Mouse (Mus musculus) hindbrain, embryonic 12.5 days (tissue): ENCODE measurements around the gene Krt35. TPM values are rescaled to one million over a fixed set of nuclear protein-coding genes. Genes with fewer than 3 reads are reported as not detected.

Source experiments
- ATAC-seq: fragments of 200-750 bp; cut with Nextera tagmentation; 2 replicates; pipeline ENCODE4 v1.8.0; 2017; ENCODE audit warnings: moderate TSS enrichment; ENCODE audit not compliant: low FRiP score
- H3K27ac ChIP-seq: fragments of 300-500 bp; sonication (generic); 2 replicates; pipeline ENCODE4 v1.5.1; 2016; ENCODE audit warnings: mild to moderate bottlenecking
- H3K27me3 ChIP-seq: fragments of 300-500 bp; sonication (generic); 2 replicates; pipeline ENCODE4 v1.6.1; 2016; ENCODE audit warnings: mild to moderate bottlenecking
- H3K36me3 ChIP-seq: fragments of 300-500 bp; sonication (generic); 2 replicates; pipeline ENCODE4 v1.6.1; 2016; ENCODE audit warnings: mild to moderate bottlenecking
- H3K4me1 ChIP-seq: fragments of 300-500 bp; sonication (generic); 2 replicates; pipeline ENCODE4 v1.6.1; 2016
- H3K4me2 ChIP-seq: fragments of 300-500 bp; sonication (generic); replicated peaks from 2 replicates; pipeline ENCODE4 v1.6.1; 2016; ENCODE audit warnings: mild to moderate bottlenecking
- H3K4me3 ChIP-seq: fragments of 300-500 bp; sonication (generic); 2 replicates; pipeline ENCODE4 v1.5.1; 2016; ENCODE audit warnings: mild to moderate bottlenecking
- H3K9ac ChIP-seq: fragments of 300-500 bp; sonication (generic); 2 replicates; pipeline ENCODE4 v1.6.1; 2016; ENCODE audit warnings: mild to moderate bottlenecking, moderate library complexity
- H3K9me3 ChIP-seq: fragments of 300-500 bp; sonication (generic); replicated peaks from 2 replicates; pipeline ENCODE4 v1.6.1; 2016; ENCODE audit warnings: mild to moderate bottlenecking
- WGBS: fragments of 180-500 bp; shearing (Covaris S2); methylation state at CpG from one replicate; pipeline ENCODE4 v1.1.7; 2016; 5-methylcytosine and 5-hydroxymethylcytosine counted together
- polyA plus RNA-seq: library from polyadenylated mRNA; unstranded; fragments of >200 nt; fragmentation: Nextera tagmentation; extraction: Ambion mirVana; gene quantifications from 2 replicates; pipeline ENCODE4 v1.2.1, GENCODE M21; 2016

Gene Krt35
- polyA plus RNA-seq, 1 experiment from 2014 or later: not detected

GRCm38 (mm10) chr11:100105576-100106122 lies 9.6 kb upstream of the Krt35 start, which contains the start of gene Krt36:
Krt36 (minus strand) TSS chr11:100105626.
- no peaks in the 10 kb centered on the region for H3K4me1 ChIP-seq
- H3K9me3 ChIP-seq: no peaks in the 10 kb centered on the region
- no peak for ATAC-seq
- 93% methylated on average over 6 of the region's 6 CpGs for WGBS
- no peak within 1 kb of the TSS for H3K4me3 ChIP-seq
- no peak within 1 kb of the TSS for H3K9ac ChIP-seq
- H3K27me3 ChIP-seq: no peaks in the 10 kb centered on the region
- H3K36me3 ChIP-seq: no peaks in the 10 kb centered on the region
- no peak within 1 kb of the TSS for H3K27ac ChIP-seq
- H3K4me2 ChIP-seq: no peak within 1 kb of the TSS

GRCm38 (mm10) chr11:100102693-100103429 lies 6.8 kb upstream of the Krt35 start:
- no peak overlapping the region for H3K27ac ChIP-seq
- H3K4me3 ChIP-seq: no peak overlapping the region
- WGBS: 58% methylated on average over 15 of the region's 15 CpGs
- H3K9me3 ChIP-seq: no peaks in the 10 kb centered on the region
- H3K27me3 ChIP-seq: no peaks in the 10 kb centered on the region
- ATAC-seq: no peak
- H3K36me3 ChIP-seq: no peaks in the 10 kb centered on the region
- H3K9ac ChIP-seq: no peak overlapping the region
- H3K4me1 ChIP-seq: peaks cover 8% of the 10 kb centered on the region
- H3K4me2 ChIP-seq: no peak overlapping the region

- no peak overlapping the region for H3K27ac ChIP-seq
- H3K36me3 ChIP-seq: no peaks in the 10 kb centered on the region
- H3K4me3 ChIP-seq: no peak overlapping the region
- H3K4me2 ChIP-seq: no peak overlapping the region
- peaks cover 10% of the 10 kb centered on the region for H3K4me1 ChIP-seq
- no peaks in the 10 kb centered on the region for H3K9me3 ChIP-seq
- WGBS: 88% methylated on average over 4 of the region's 4 CpGs
- no peaks in the 10 kb centered on the region for H3K27me3 ChIP-seq
- H3K9ac ChIP-seq: no peak overlapping the region
- ATAC-seq: no peak
Measured at GRCm38 (mm10) chr11:100100391-100100790, 4.3 kb upstream of the Krt35 start.

- Histone ChIP-seq H3K27ac (no peak overlapping the region), H3K4me2 (no peak overlapping the region), H3K9me3 (no peaks in the 10 kb centered on the region), H3K9ac (no peak overlapping the region), H3K36me3 (no peaks in the 10 kb centered on the region), H3K27me3 (no peaks in the 10 kb centered on the region), H3K4me3 (no peak overlapping the region), H3K4me1 (peaks cover 10% of the 10 kb centered on the region)
- 76% methylated on average over 9 of the region's 9 CpGs for WGBS
- no peak for ATAC-seq
Measured at GRCm38 (mm10) chr11:100097819-100098218, 1.8 kb upstream of the Krt35 start.

- Histone ChIP-seq H3K4me1 (no peaks in the 10 kb centered on the region), H3K36me3 (no peaks in the 10 kb centered on the region), H3K27me3 (no peaks in the 10 kb centered on the region), H3K4me2 (no peak overlapping the region), H3K4me3 (no peak overlapping the region), H3K9ac (no peak overlapping the region), H3K27ac (no peak overlapping the region), H3K9me3 (no peaks in the 10 kb centered on the region)
- ATAC-seq: no peak
- WGBS: 70% methylated on average over 7 of the region's 7 CpGs
Measured at GRCm38 (mm10) chr11:100088378-100089025, 7.5 kb downstream of the Krt35 start.

GRCm38 (mm10) chr11:100087861-100088260 lies 8.2 kb downstream of the Krt35 start, which contains the start of gene Krt32:
Krt32 (minus strand) TSS chr11:100088226.
- no peaks in the 10 kb centered on the region for H3K4me1 ChIP-seq
- H3K36me3 ChIP-seq: no peaks in the 10 kb centered on the region
- H3K27ac ChIP-seq: no peak within 1 kb of the TSS
- H3K9ac ChIP-seq: no peak within 1 kb of the TSS
- H3K27me3 ChIP-seq: no peaks in the 10 kb centered on the region
- WGBS: 98% methylated on average over 10 of the region's 10 CpGs
- ATAC-seq: no peak
- H3K4me3 ChIP-seq: no peak within 1 kb of the TSS
- no peaks in the 10 kb centered on the region for H3K9me3 ChIP-seq
- no peak within 1 kb of the TSS for H3K4me2 ChIP-seq

DNA sequence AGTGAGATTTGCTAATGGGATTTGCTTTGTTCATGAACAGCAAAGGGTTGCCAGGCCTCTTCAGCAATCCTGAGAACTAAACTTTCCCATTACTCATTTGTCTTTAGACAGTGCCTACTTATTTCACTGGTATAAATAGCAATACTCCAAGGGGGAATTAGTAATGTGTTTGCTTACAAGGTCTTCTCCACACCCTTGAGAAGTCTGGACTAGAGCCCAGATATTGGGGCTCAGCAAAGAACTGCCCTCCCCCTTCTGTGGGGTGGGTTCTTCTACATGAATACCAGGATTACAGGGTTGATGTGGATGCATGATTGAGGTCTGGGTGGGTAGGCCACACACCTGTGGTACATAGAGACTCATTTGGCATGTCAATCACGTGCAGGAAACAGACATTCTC lies 22.2 kb downstream of the Krt35 start:
- Histone ChIP-seq H3K4me1 (no peaks in the 10 kb centered on the region), H3K4me2 (no peak overlapping the region), H3K4me3 (no peak overlapping the region), H3K27me3 (no peaks in the 10 kb centered on the region), H3K9ac (no peak overlapping the region), H3K36me3 (no peaks in the 10 kb centered on the region), H3K27ac (no peak overlapping the region), H3K9me3 (no peaks in the 10 kb centered on the region)
- 66% methylated on average over 1 of the region's 1 CpGs for WGBS
- ATAC-seq: no peak

- Histone ChIP-seq H3K36me3 (no peaks in the 10 kb centered on the region), H3K4me1 (no peaks in the 10 kb centered on the region), H3K9me3 (no peaks in the 10 kb centered on the region), H3K27ac (no peak overlapping the region), H3K9ac (no peak overlapping the region), H3K4me2 (no peak overlapping the region), H3K4me3 (no peak overlapping the region), H3K27me3 (no peaks in the 10 kb centered on the region)
- WGBS: 78% methylated on average over 17 of the region's 17 CpGs
- no peak for ATAC-seq
Measured at GRCm38 (mm10) chr11:100067293-100068036, 28.6 kb downstream of the Krt35 start.

- ATAC-seq: no peak
- no peak overlapping the region for H3K4me2 ChIP-seq
Measured at GRCm38 (mm10) chr11:100066236-100067010, 29.6 kb downstream of the Krt35 start.

GRCm38 (mm10) chr11:100058875-100059274 lies 37.2 kb downstream of the Krt35 start:
- no peaks in the 10 kb centered on the region for H3K4me1 ChIP-seq
- no peak overlapping the region for H3K4me2 ChIP-seq
- H3K9ac ChIP-seq: no peak overlapping the region
- no peaks in the 10 kb centered on the region for H3K27me3 ChIP-seq
- ATAC-seq: no peak
- H3K27ac ChIP-seq: no peak overlapping the region
- WGBS: 74% methylated on average over 8 of the region's 8 CpGs
- H3K4me3 ChIP-seq: no peak overlapping the region
- H3K36me3 ChIP-seq: no peaks in the 10 kb centered on the region
- H3K9me3 ChIP-seq: no peaks in the 10 kb centered on the region

More at GRCm38 (mm10) chr11:100066236-100067010, 29.6 kb downstream of the Krt35 start:
- Histone ChIP-seq H3K9ac (no peak overlapping the region), H3K4me3 (no peak overlapping the region), H3K27ac (no peak overlapping the region), H3K9me3 (no peaks in the 10 kb centered on the region), H3K36me3 (no peaks in the 10 kb centered on the region), H3K27me3 (no peaks in the 10 kb centered on the region), H3K4me1 (no peaks in the 10 kb centered on the region)
- 69% methylated on average over 12 of the region's 12 CpGs for WGBS

DNA sequence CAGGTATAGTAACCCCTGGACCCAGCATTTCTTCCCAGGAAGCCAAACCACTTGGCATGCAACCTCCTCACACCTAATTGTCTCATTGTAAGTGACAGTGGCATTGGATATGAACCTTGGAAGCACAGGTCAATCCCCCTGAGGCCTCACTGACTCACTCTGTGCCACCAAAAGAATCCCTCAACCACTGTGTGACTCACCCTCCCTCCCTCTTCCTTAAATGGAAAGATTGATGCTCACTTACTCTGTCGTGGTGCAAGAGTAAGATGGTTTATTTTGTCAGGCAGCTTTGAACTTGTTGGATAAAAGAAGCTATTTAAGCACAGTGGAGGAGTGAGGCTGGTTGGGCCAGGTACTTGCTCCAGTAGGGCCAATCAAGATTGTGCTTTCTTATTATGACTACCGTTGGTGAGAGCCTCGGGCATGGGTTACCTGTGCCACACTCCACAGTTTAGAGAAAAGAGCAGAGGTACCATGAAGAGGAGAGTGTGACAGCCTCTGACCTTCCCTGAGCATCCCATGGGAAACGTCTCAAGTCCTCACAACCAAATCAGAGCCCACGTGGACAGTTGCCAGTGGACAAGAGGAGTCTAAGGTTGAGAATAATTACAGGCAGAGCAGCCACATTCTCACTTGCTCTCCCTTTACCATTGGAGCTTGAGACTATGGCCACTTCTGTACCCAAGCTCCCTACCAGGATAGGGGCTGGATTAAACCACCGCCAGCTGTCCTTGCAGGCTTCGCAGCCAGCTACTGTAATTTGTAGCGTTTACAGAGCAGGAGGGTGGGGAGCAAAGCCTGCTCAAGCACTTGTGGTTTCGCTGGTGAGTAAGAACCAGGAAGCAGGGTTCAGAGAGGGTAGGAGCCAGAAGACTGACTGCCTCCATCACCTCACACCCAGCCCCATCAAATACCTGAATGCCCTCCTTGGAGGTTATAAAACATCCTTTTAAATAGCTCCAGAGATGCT lies 40.1 kb downstream of the Krt35 start:
- no peaks in the 10 kb centered on the region for H3K9me3 ChIP-seq
- no peak overlapping the region for H3K4me3 ChIP-seq
- ATAC-seq: no peak
- no peaks in the 10 kb centered on the region for H3K4me1 ChIP-seq
- WGBS: 80% methylated on average over 9 of the region's 9 CpGs
- no peak overlapping the region for H3K27ac ChIP-seq
- H3K27me3 ChIP-seq: no peaks in the 10 kb centered on the region
- no peaks in the 10 kb centered on the region for H3K36me3 ChIP-seq
- H3K4me2 ChIP-seq: no peak overlapping the region
- no peak overlapping the region for H3K9ac ChIP-seq
